In genomic region chr4:131671784-131672515, GRCm38 (mm10) we compare ENCODE assay signal across 29 mouse cellular contexts.
DNase-seq lines count a peak whose midpoint lies in the region; ATAC-seq lines count a peak whose summit lies in the region.
"Had no signal": no experiment of that assay in that cellular context is flagged by ENCODE, and none has a peak within 500 bp of the region (broad histone marks: within the 10 kb centered on the region; RNA-seq: fewer than 3 reads in every experiment).

No protein-coding gene starts in this region.

- no peak overlapping the region for H3K4me3 ChIP-seq in forebrain, embryonic 11.5 days (ENCODE audit: low read depth, low read length)
- H3K4me3 ChIP-seq in forebrain, embryonic 13.5 days: no peak overlapping the region
- H3K4me3 ChIP-seq: erythroblast, embryonic 14.5 days; forebrain, embryonic 12.5 days; heart, embryonic 13.5 days; hindbrain, embryonic 15.5 days; layer of hippocampus, adult 2 months; left cerebral cortex, adult 2 months; liver, embryonic 12.5 days; megakaryocyte, embryonic 14.5 days; midbrain, embryonic 12.5 days; neural tube, embryonic 15.5 days had no signal

- H3K36me3 ChIP-seq in forebrain, embryonic 11.5 days (ENCODE audit: control insufficient read depth, insufficient read depth, low read length): no peaks in the 10 kb centered on the region
- H3K36me3 ChIP-seq in forebrain, embryonic 13.5 days (ENCODE audit: poor library complexity, severe bottlenecking): no peaks in the 10 kb centered on the region
- H3K36me3 ChIP-seq: forebrain, embryonic 12.5 days; heart, embryonic 13.5 days; hindbrain, embryonic 15.5 days; liver, embryonic 12.5 days; midbrain, embryonic 12.5 days; neural tube, embryonic 15.5 days had no signal

- no peak overlapping the region for H3K27ac ChIP-seq in forebrain, embryonic 11.5 days (ENCODE audit: low read depth, low read length)
- H3K27ac ChIP-seq in forebrain, embryonic 13.5 days: no peak overlapping the region
- H3K27ac ChIP-seq: forebrain, embryonic 12.5 days; heart, embryonic 13.5 days; hindbrain, embryonic 15.5 days; layer of hippocampus, adult 2 months; left cerebral cortex, adult 2 months; liver, embryonic 12.5 days; midbrain, embryonic 12.5 days; neural tube, embryonic 15.5 days had no signal

- 58% methylated on average over 10 of the region's 11 CpGs for WGBS in forebrain, embryonic 11.5 days
- WGBS in forebrain, embryonic 13.5 days: 60% methylated on average over 11 of the region's 11 CpGs

- H3K27me3 ChIP-seq in forebrain, embryonic 11.5 days (ENCODE audit: control insufficient read depth, insufficient read depth, low read length): no peaks in the 10 kb centered on the region
- no peaks in the 10 kb centered on the region for H3K27me3 ChIP-seq in forebrain, embryonic 13.5 days
- H3K27me3 ChIP-seq: forebrain, embryonic 12.5 days; heart, embryonic 13.5 days; hindbrain, embryonic 15.5 days; midbrain, embryonic 12.5 days; neural tube, embryonic 15.5 days had no signal

- H3K9me3 ChIP-seq in forebrain, embryonic 11.5 days (ENCODE audit: control insufficient read depth, low read length): no peaks in the 10 kb centered on the region
- H3K9me3 ChIP-seq in forebrain, embryonic 13.5 days (replicated peaks): no peaks in the 10 kb centered on the region
- H3K9me3 ChIP-seq: forebrain, embryonic 12.5 days; heart, embryonic 13.5 days; hindbrain, embryonic 15.5 days; liver, embryonic 12.5 days; midbrain, embryonic 12.5 days; neural tube, embryonic 15.5 days had no signal

- H3K9ac ChIP-seq in forebrain, embryonic 11.5 days (ENCODE audit: low read length): no peak overlapping the region
- no peak overlapping the region for H3K9ac ChIP-seq in forebrain, embryonic 13.5 days
- H3K9ac ChIP-seq: forebrain, embryonic 12.5 days; heart, embryonic 13.5 days; hindbrain, embryonic 15.5 days; liver, embryonic 12.5 days; liver, postnatal 0 days; midbrain, embryonic 12.5 days; neural tube, embryonic 15.5 days had no signal

- H3K4me2 ChIP-seq in forebrain, embryonic 11.5 days (ENCODE audit: low read depth, low read length, severe bottlenecking): no peak overlapping the region
- no peak overlapping the region for H3K4me2 ChIP-seq in forebrain, embryonic 13.5 days
- H3K4me2 ChIP-seq: forebrain, embryonic 12.5 days; heart, embryonic 13.5 days; hindbrain, embryonic 15.5 days; liver, embryonic 12.5 days; midbrain, embryonic 12.5 days; neural tube, embryonic 15.5 days had no signal

- DNase-seq in forebrain, embryonic 11.5 days (ENCODE audit: low spot score): peak; percentile 30
- DNase-seq in kidney, adult 8-10 months: peak; percentile 52 to 75
- DNase-seq in kidney, postnatal 10 days: peak; percentile 48
- no peak for DNase-seq in left cerebral cortex, postnatal 10 days (ENCODE audit: extremely low spot score in 1 of 2, low spot score in 2 of 2)
- DNase-seq in cerebellum, postnatal 4 days (ENCODE audit: low spot score in 2 of 2): no peak
- DNase-seq in adipocyte (ENCODE audit: low spot score): no peak
- DNase-seq: adrenal gland, postnatal 10 days; cerebellum, adult 9-10 months; gastrocnemius, postnatal 10 days; heart, postnatal 10 days; left cerebral cortex, postnatal 4 days; liver, postnatal 0 days; lung, postnatal 36 days; spleen, adult 18-20 months; thymus, postnatal 14 days had no signal

- ATAC-seq in forebrain, embryonic 11.5 days (replicated peaks; ENCODE audit: low FRiP score): no peak
- ATAC-seq in forebrain, embryonic 13.5 days: no peak
- no peak for ATAC-seq in megakaryocyte, adult 5-6 weeks (ENCODE audit: poor library complexity, severe bottlenecking)
- ATAC-seq: activated CD4-positive, CD25-positive, alpha-beta regulatory T cell, adult 4 months; inflammation-experienced regulatory T-cells, adult 6 months; liver, embryonic 12.5 days; liver, postnatal 0 days had no signal

- intact Hi-C loops in left cerebral cortex, postnatal 10 days (cut with DNase I): no loop called here

- H3K4me1 ChIP-seq in forebrain, embryonic 11.5 days (replicated peaks; ENCODE audit: control insufficient read depth, insufficient read depth, low read length): no peaks in the 10 kb centered on the region
- H3K4me1 ChIP-seq in forebrain, embryonic 13.5 days: 0 out of 2 replicates have a peak, but pooled peaks cover 4% of the 10 kb centered on the region
- H3K4me1 ChIP-seq: forebrain, embryonic 12.5 days; heart, embryonic 13.5 days; hindbrain, embryonic 15.5 days; liver, embryonic 12.5 days; megakaryocyte, embryonic 14.5 days; midbrain, embryonic 12.5 days; neural tube, embryonic 15.5 days had no signal

Comparison
In these comparisons a context has a peak if more than half of its experiments do, and no peak if none do; other contexts are left out.
1. DNase-seq: peak in forebrain, embryonic 11.5 days (single experiment), kidney, adult 8-10 months (2 of 2) and kidney, postnatal 10 days (single experiment); none in left cerebral cortex, postnatal 10 days (0 of 2), cerebellum, postnatal 4 days (0 of 2) and adipocyte (single experiment).